Mouse (Mus musculus) retina, embryonic 14.5 days (tissue): ENCODE measurements around the gene Gm13088.
"Not testable (repeated sequence)": the region's sequence is repeated elsewhere in the genome, so short reads cannot be mapped to it uniquely, and the experiment has no call there.

Experiments used
- DNase-seq: peaks from one replicate; pipeline ENCODE4 v3.0.0-alpha.2; 2015; ENCODE audit warnings: low spot score

Gene Gm13088

GRCm38 (mm10) chr4:143657146-143657545 lies at the start of gene Gm13088:
TSS of gene Gm13088 (minus strand) at chr4:143657246.
- not testable (repeated sequence) for DNase-seq

- DNase-seq = no peak
These were observed 45.6 kb upstream of the Gm13088 start, which contains the start of gene Gm13089 for GRCm38 (mm10) chr4:143702611-143703010. TSS of gene Gm13089 (minus strand) at chr4:143702711.

- DNase-seq = not testable (repeated sequence)
These were observed 38.9 kb downstream of the Gm13088 start for GRCm38 (mm10) chr4:143618101-143618500.

GRCm38 (mm10) chr4:143614703-143615102 lies 42.3 kb downstream of the Gm13088 start, which contains the start of gene Gm13083:
TSS of gene Gm13083 (plus strand) at chr4:143615003.
- not testable (repeated sequence) for DNase-seq

GRCm38 (mm10) chr4:143611927-143612326 lies 45.1 kb downstream of the Gm13088 start:
- DNase-seq = not testable (repeated sequence)
